Mouse (Mus musculus) forebrain, embryonic 12.5 days (tissue): ENCODE data around the gene Uba52. TPM values are rescaled to one million over a fixed set of nuclear protein-coding genes. Genes with fewer than 3 reads are reported as not detected.

Experiments used
- polyA plus RNA-seq: library from polyadenylated mRNA; unstranded; fragments of >200 nt; fragmentation: Nextera tagmentation; extraction: Ambion mirVana; gene quantifications from 2 replicates; pipeline ENCODE4 v1.2.1, GENCODE M21; 2016

Uba52 gene
- polyA plus RNA-seq, 1 experiment from 2014 or later: 734 TPM

Other genes starting within 250 kb of the Uba52 start
- 90.7 and 94.5 TPM in 2 replicates for gene Homer3, start 228.0 kb downstream of the Uba52 start, polyA plus RNA-seq
- gene Ddx49, start 208.3 kb downstream of the Uba52 start, polyA plus RNA-seq: 54.0 and 54.2 TPM in 2 replicates
- 217 and 229 TPM in 2 replicates for gene Cope, start 208.3 kb downstream of the Uba52 start, polyA plus RNA-seq
- 14.9 and 16.2 TPM in 2 replicates for gene Cers1, start 195.0 kb downstream of the Uba52 start, polyA plus RNA-seq
- 1.8 and 4.2 TPM in 2 replicates for gene Gdf1, start 181.0 kb downstream of the Uba52 start, polyA plus RNA-seq
- gene Upf1, start 157.5 kb downstream of the Uba52 start, polyA plus RNA-seq: 26.9 and 29.5 TPM in 2 replicates
- gene Comp, start 137.2 kb downstream of the Uba52 start, polyA plus RNA-seq: 0.08 and 0.34 TPM in 2 replicates
- gene Crtc1, start 71.2 kb downstream of the Uba52 start, polyA plus RNA-seq: 18.3 and 22.0 TPM in 2 replicates
- 18.3 and 18.6 TPM in 2 replicates for gene Klhl26, start 33.8 kb downstream of the Uba52 start, polyA plus RNA-seq
- gene Tmem59l, start 23.4 kb downstream of the Uba52 start, polyA plus RNA-seq: 17.0 and 17.6 TPM in 2 replicates
- 1.6 and 2.8 TPM in 2 replicates for gene Crlf1, start 17.6 kb downstream of the Uba52 start, polyA plus RNA-seq
- gene Rex1bd, start 4.0 kb downstream of the Uba52 start, polyA plus RNA-seq: 126 and 127 TPM in 2 replicates
- 309 and 314 TPM in 2 replicates for gene Fkbp8, start 16.9 kb upstream of the Uba52 start, polyA plus RNA-seq
- 45.6 and 50.8 TPM in 2 replicates for gene Kxd1, start 17.2 kb upstream of the Uba52 start, polyA plus RNA-seq
- 18.8 and 19.9 TPM in 2 replicates for gene Ell, start 28.7 kb upstream of the Uba52 start, polyA plus RNA-seq
- 101 and 107 TPM in 2 replicates for gene Isyna1, start 83.6 kb upstream of the Uba52 start, polyA plus RNA-seq
- 97.4 and 106 TPM in 2 replicates for gene Ssbp4, start 98.1 kb upstream of the Uba52 start, polyA plus RNA-seq
- gene Lrrc25, start 105.4 kb upstream of the Uba52 start, polyA plus RNA-seq: 0.31 and 0.45 TPM in 2 replicates
- 0.14 TPM in 1 of 2 replicates, not detected in the other for gene Gdf15, start 121.7 kb upstream of the Uba52 start, polyA plus RNA-seq
- 69.3 and 70.4 TPM in 2 replicates for gene Pgpep1, start 149.6 kb upstream of the Uba52 start, polyA plus RNA-seq
- gene Lsm4, start 162.4 kb upstream of the Uba52 start, polyA plus RNA-seq: 259 and 275 TPM in 2 replicates
- gene Jund, start 188.1 kb upstream of the Uba52 start, polyA plus RNA-seq: 153 and 165 TPM in 2 replicates
- gene Iqcn, start 192.7 kb upstream of the Uba52 start, polyA plus RNA-seq: 0.04 and 0.10 TPM in 2 replicates
- gene Gm3336, start 207.7 kb upstream of the Uba52 start, polyA plus RNA-seq: not detected in 2 replicates
- gene Pde4c, start 212.9 kb upstream of the Uba52 start, polyA plus RNA-seq: 0.14 and 0.17 TPM in 2 replicates
- 87.8 and 95.4 TPM in 2 replicates for gene Rab3a, start 243.9 kb upstream of the Uba52 start, polyA plus RNA-seq